Mouse (Mus musculus) liver, embryonic 18 days (tissue): ENCODE results near the gene Pak1ip1. TPM values are rescaled to one million over a fixed set of nuclear protein-coding genes. Genes with fewer than 3 reads are reported as not detected.

Experiments used
- polyA plus RNA-seq: library from polyadenylated mRNA; depleted of rRNA; stranded (reverse); fragments of >200 nt; gene quantifications from 2 replicates; pipeline ENCODE4 v1.2.3, GENCODE M21; 2012; rRNA removed

Pak1ip1 gene
- polyA plus RNA-seq = 36.2 and 38.0 TPM in 2 replicates

GRCm38 (mm10) chr13:41000926-41001639 lies at the start of gene Pak1ip1:
TSS of gene Pak1ip1 (plus strand) at chr13:41001023.

GRCm38 (mm10) chr13:41015829-41016634 lies 15.2 kb downstream of the Pak1ip1 start, which contains the start of gene Tmem14c:
TSS of gene Tmem14c (plus strand) at chr13:41016292.

Other genes starting within 250 kb of the Pak1ip1 start
- gene Gcnt2, start 141.3 kb upstream of the Pak1ip1 start, polyA plus RNA-seq = 3.1 and 3.9 TPM in 2 replicates
- 182 and 189 TPM in 2 replicates for gene Tmem14c, start 15.3 kb downstream of the Pak1ip1 start, polyA plus RNA-seq
- 0.05 and 0.06 TPM in 2 replicates for gene Mak, start 78.7 kb downstream of the Pak1ip1 start, polyA plus RNA-seq
- not detected in 2 replicates for gene Gcm2, start 110.0 kb downstream of the Pak1ip1 start, polyA plus RNA-seq
- 0.05 and 0.06 TPM in 2 replicates for gene Sycp2l, start 113.3 kb downstream of the Pak1ip1 start, polyA plus RNA-seq
- 87.1 and 147 TPM in 2 replicates for gene Elovl2, start 219.4 kb downstream of the Pak1ip1 start, polyA plus RNA-seq
- gene Smim13, start 248.8 kb downstream of the Pak1ip1 start, polyA plus RNA-seq = 3.5 and 3.8 TPM in 2 replicates